Mouse (Mus musculus): ENCODE data around the gene Zfp599. TPM values are rescaled to one million over a fixed set of nuclear protein-coding genes. Genes with fewer than 3 reads are reported as not detected.
A peak's percentile ranks its signal among the peaks of the same experiment; 100 is the strongest.

Gene Zfp599
- total and polyA plus RNA-seq, 3 experiments = 2.1 to 2.3 (median 2.2) TPM

DNA sequence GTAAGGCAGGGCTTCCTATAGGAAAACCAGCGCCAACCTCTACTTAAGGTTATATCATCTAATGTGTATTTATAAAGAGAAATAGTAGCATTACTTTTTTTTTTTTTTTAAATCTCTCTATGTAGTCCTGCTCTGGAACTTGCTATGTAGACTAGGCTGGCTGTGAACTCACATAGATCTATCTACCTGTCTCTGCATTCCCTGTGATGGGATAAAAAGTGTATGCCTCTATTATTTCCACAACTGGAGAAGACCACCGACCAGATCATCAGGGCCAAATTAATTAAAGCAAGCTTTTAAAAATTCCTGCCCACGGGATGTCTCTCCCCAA, 362 bp upstream of the Zfp599 start:
- Histone ChIP-seq H3K4me3 (replicated peaks in 1 of 3; ENCODE audit: low read depth in 2 of 3, low read length in 2 of 3, poor library complexity in 1 of 3) (peak overlapping the region in 2 of 3 experiments; percentile 50 to 72), H3K79me2 (replicated peaks; ENCODE audit: control insufficient read depth, extremely low read depth, insufficient read depth, poor library complexity, severe bottlenecking) (peaks cover 7% of the 10 kb centered on the region), H3K36me3 (replicated peaks in 1 of 2; ENCODE audit: control insufficient read depth in 1 of 2, insufficient read depth in 1 of 2, low read length in 1 of 2) (peaks cover 9 to 25% of the 10 kb centered on the region in 2 experiments), H3K9ac (ENCODE audit: insufficient read depth, low read depth) (peak overlapping the region; percentile 39; the same call in 1 of the 2 replicates), H3K9me3 (replicated peaks; ENCODE audit: low read length) (peaks cover 12% of the 10 kb centered on the region), H3K27me3 (replicated peaks) (no peaks in the 10 kb centered on the region), H3K4me1 (ENCODE audit: control insufficient read depth in 1 of 2, insufficient read depth in 2 of 2) (peaks cover 2 to 15% of the 10 kb centered on the region in 2 experiments; a peak in 3 of 4 replicates), H3K4me2 (ENCODE audit: insufficient read depth, low read depth, poor library complexity, severe bottlenecking) (peak overlapping the region; percentile 87), H3K27ac (ENCODE audit: insufficient read depth, low read depth) (no peak overlapping the region)
- no peak for DNase-seq (ENCODE audit: extremely low read depth)
- dilution Hi-C loops (cut with MboI; ENCODE audit: extremely low pct_ligation_motif_present, extremely low pct_unique_long_range_greater_than_20kb, low sequenced_read_pairs) (no loop called here), in situ Hi-C loops (cut with MboI; ENCODE audit: low pct_ligation_motif_present, low pct_unique_long_range_greater_than_20kb, low sequenced_read_pairs) (no loop called here)
- TF ChIP-seq BHLHE40 (IDR thresholded peaks at IDR 0.05; ENCODE audit: low read depth, low read length) (no peak), IRF4 (IDR thresholded peaks at IDR 0.05; ENCODE audit: low read depth, low read length) (no peak), SMC3 (IDR thresholded peaks at IDR 0.05; ENCODE audit: low read depth, low read length) (no peak), SIN3A (IDR thresholded peaks at IDR 0.05; ENCODE audit: low read length) (no peak), TBP (conservative IDR thresholded peaks at IDR 0.05; ENCODE audit: low read depth, low read length) (no peak; the same call in 1 of the 2 replicates), ZKSCAN1 (IDR thresholded peaks at IDR 0.05; ENCODE audit: borderline replicate concordance, low read depth, low read length) (no peak), MAFK (IDR thresholded peaks at IDR 0.05; ENCODE audit: insufficient replicate concordance, low read length) (no peak), MEF2A (IDR thresholded peaks at IDR 0.05; ENCODE audit: borderline replicate concordance, low read depth, low read length) (no peak), CHD2 (IDR thresholded peaks at IDR 0.05; ENCODE audit: low read length) (no peak)

- peak overlapping the region; percentile 60 to 72 (median 62) for H3K4me3 ChIP-seq (replicated peaks in 1 of 3; ENCODE audit: low read depth in 2 of 3, low read length in 2 of 3, poor library complexity in 1 of 3)
- peaks cover 12 to 30% of the 10 kb centered on the region in 2 experiments for H3K36me3 ChIP-seq (replicated peaks in 1 of 2; ENCODE audit: control insufficient read depth in 1 of 2, insufficient read depth in 1 of 2, low read length in 1 of 2)
- in situ Hi-C loops (cut with MboI; ENCODE audit: low pct_ligation_motif_present, low pct_unique_long_range_greater_than_20kb, low sequenced_read_pairs) = no loop called here
- no peak for TF ChIP-seq ZMIZ1 (IDR thresholded peaks at IDR 0.05; ENCODE audit: low read depth, low read length)
- TF ChIP-seq USF2 (conservative IDR thresholded peaks at IDR 0.05; ENCODE audit: low read depth, low read length) = no peak
- no peak for TF ChIP-seq ZNF384 (IDR thresholded peaks at IDR 0.05; ENCODE audit: low read depth, low read length)
- no peak for TF ChIP-seq HCFC1 (IDR thresholded peaks at IDR 0.05; ENCODE audit: low read depth, low read length)
- no peak for TF ChIP-seq ZC3H11A (IDR thresholded peaks at IDR 0.05; ENCODE audit: low read depth, low read length)
- no peak for TF ChIP-seq SIN3A (IDR thresholded peaks at IDR 0.05; ENCODE audit: low read length)
- no peak for TF ChIP-seq PAX5 (IDR thresholded peaks at IDR 0.05; ENCODE audit: low read length)
- no peak for TF ChIP-seq TCF12 (IDR thresholded peaks at IDR 0.05; ENCODE audit: low read depth, low read length)
- H3K79me2 ChIP-seq (replicated peaks; ENCODE audit: control insufficient read depth, extremely low read depth, insufficient read depth, poor library complexity, severe bottlenecking) = peaks cover 7% of the 10 kb centered on the region
- H3K27me3 ChIP-seq (replicated peaks) = no peaks in the 10 kb centered on the region
- H3K9me3 ChIP-seq (replicated peaks; ENCODE audit: low read length) = peaks cover 17% of the 10 kb centered on the region
- dilution Hi-C loops (cut with MboI; ENCODE audit: extremely low pct_ligation_motif_present, extremely low pct_unique_long_range_greater_than_20kb, low sequenced_read_pairs) = no loop called here
- DNase-seq (ENCODE audit: extremely low read depth) = no peak
- peaks cover 2 to 6% of the 10 kb centered on the region in 2 experiments; a peak in 2 of 4 replicates for H3K4me1 ChIP-seq (ENCODE audit: control insufficient read depth in 1 of 2, insufficient read depth in 2 of 2)
- H3K4me2 ChIP-seq (ENCODE audit: insufficient read depth, low read depth, poor library complexity, severe bottlenecking) = peak overlapping the region; percentile 53; the same call in 1 of the 2 replicates
- H3K9ac ChIP-seq (ENCODE audit: insufficient read depth, low read depth) = no peak overlapping the region
- no peak overlapping the region for H3K27ac ChIP-seq (ENCODE audit: insufficient read depth, low read depth)
These were observed 911 bp downstream of the Zfp599 start for GRCm38 (mm10) chr9:22258784-22259183.

All from CH12.LX (cell line).